Mouse (Mus musculus): ENCODE data around the gene Gm10666. TPM values are rescaled to one million over a fixed set of nuclear protein-coding genes. Genes with fewer than 3 reads are reported as not detected.

The Gm10666 gene
- polyA plus RNA-seq (2014; fragmentation: Illumina TruSeq; extraction: RNeasy Lipid Tissue Mini Kit (QIAGEN cat#74804); ENCODE audit: low read depth, low replicate concordance), result not detected

GRCm38 (mm10) chr7:22134641-22135040 lies at the start of gene Gm10666:
Gene Gm10666, minus strand, starts transcription at chr7:22134741.

GRCm38 (mm10) chr7:22163935-22164334 lies 29.4 kb upstream of the Gm10666 start, which contains the start of gene Vmn1r142:
Gene Vmn1r142, minus strand, starts transcription at chr7:22164035.

GRCm38 (mm10) chr7:22118145-22118544 lies 16.4 kb downstream of the Gm10666 start, which contains the start of gene Gm16451:
Gene Gm16451, minus strand, starts transcription at chr7:22118245.

Other genes starting within 250 kb of the Gm10666 start
- gene Gm5891, start 213.4 kb downstream of the Gm10666 start, polyA plus RNA-seq (2014; fragmentation: Illumina TruSeq; extraction: RNeasy Lipid Tissue Mini Kit (QIAGEN cat#74804); ENCODE audit: low read depth, low replicate concordance), result not detected
- gene Vmn1r137, start 140.2 kb downstream of the Gm10666 start, polyA plus RNA-seq (2014; fragmentation: Illumina TruSeq; extraction: RNeasy Lipid Tissue Mini Kit (QIAGEN cat#74804); ENCODE audit: low read depth, low replicate concordance), result not detected
- gene Vmn1r138, start 105.8 kb downstream of the Gm10666 start, polyA plus RNA-seq (2014; fragmentation: Illumina TruSeq; extraction: RNeasy Lipid Tissue Mini Kit (QIAGEN cat#74804); ENCODE audit: low read depth, low replicate concordance), result not detected
- gene Gm6176, start 78.4 kb downstream of the Gm10666 start, polyA plus RNA-seq (2014; fragmentation: Illumina TruSeq; extraction: RNeasy Lipid Tissue Mini Kit (QIAGEN cat#74804); ENCODE audit: low read depth, low replicate concordance), result not detected
- gene Vmn1r139, start 65.7 kb downstream of the Gm10666 start, polyA plus RNA-seq (2014; fragmentation: Illumina TruSeq; extraction: RNeasy Lipid Tissue Mini Kit (QIAGEN cat#74804); ENCODE audit: low read depth, low replicate concordance), result not detected
- gene Gm16451, start 16.5 kb downstream of the Gm10666 start, polyA plus RNA-seq (2014; fragmentation: Illumina TruSeq; extraction: RNeasy Lipid Tissue Mini Kit (QIAGEN cat#74804); ENCODE audit: low read depth, low replicate concordance), result not detected
- not detected for gene Vmn1r142, start 29.3 kb upstream of the Gm10666 start, polyA plus RNA-seq (2014; fragmentation: Illumina TruSeq; extraction: RNeasy Lipid Tissue Mini Kit (QIAGEN cat#74804); ENCODE audit: low read depth, low replicate concordance)
- not detected for gene Vmn1r143, start 54.6 kb upstream of the Gm10666 start, polyA plus RNA-seq (2014; fragmentation: Illumina TruSeq; extraction: RNeasy Lipid Tissue Mini Kit (QIAGEN cat#74804); ENCODE audit: low read depth, low replicate concordance)
- gene Gm8653, start 66.5 kb upstream of the Gm10666 start, polyA plus RNA-seq (2014; fragmentation: Illumina TruSeq; extraction: RNeasy Lipid Tissue Mini Kit (QIAGEN cat#74804); ENCODE audit: low read depth, low replicate concordance), result not detected
- gene Gm8453, start 94.7 kb upstream of the Gm10666 start, polyA plus RNA-seq (2014; fragmentation: Illumina TruSeq; extraction: RNeasy Lipid Tissue Mini Kit (QIAGEN cat#74804); ENCODE audit: low read depth, low replicate concordance), result not detected
- not detected for gene Gm4187, start 195.0 kb upstream of the Gm10666 start, polyA plus RNA-seq (2014; fragmentation: Illumina TruSeq; extraction: RNeasy Lipid Tissue Mini Kit (QIAGEN cat#74804); ENCODE audit: low read depth, low replicate concordance)
- not detected for gene Gm8660, start 236.3 kb upstream of the Gm10666 start, polyA plus RNA-seq (2014; fragmentation: Illumina TruSeq; extraction: RNeasy Lipid Tissue Mini Kit (QIAGEN cat#74804); ENCODE audit: low read depth, low replicate concordance)

Data from adipose tissue, adult 10 weeks (tissue).